Mouse (Mus musculus) liver, embryonic 11.5 days (tissue): ENCODE results near the gene Fbxw8. TPM values are rescaled to one million over a fixed set of nuclear protein-coding genes. Genes with fewer than 3 reads are reported as not detected.

ENCODE experiments used
- polyA plus RNA-seq: library from polyadenylated mRNA; unstranded; fragments of >200 nt; fragmentation: Nextera tagmentation; extraction: Ambion mirVana; gene quantifications from 2 replicates; pipeline ENCODE4 v1.2.1, GENCODE M21; 2014

Fbxw8 gene
- polyA plus RNA-seq, 1 experiment from 2014 or later, result 17.0 TPM

Other genes starting within 250 kb of the Fbxw8 start
- 44.8 and 49.2 TPM in 2 replicates for gene Fbxo21, start 178.7 kb downstream of the Fbxw8 start, polyA plus RNA-seq
- 1.7 and 2.2 TPM in 2 replicates for gene Tesc, start 127.7 kb downstream of the Fbxw8 start, polyA plus RNA-seq
- gene Hrk, start 9.2 kb upstream of the Fbxw8 start, polyA plus RNA-seq, result 0.05 TPM in 1 of 2 replicates, not detected in the other
- gene Rnft2, start 89.7 kb upstream of the Fbxw8 start, polyA plus RNA-seq, result 1.3 and 1.7 TPM in 2 replicates
- gene 2410131K14Rik, start 89.8 kb upstream of the Fbxw8 start, polyA plus RNA-seq, result 4.3 TPM in 2 replicates